In the genomic region with DNA sequence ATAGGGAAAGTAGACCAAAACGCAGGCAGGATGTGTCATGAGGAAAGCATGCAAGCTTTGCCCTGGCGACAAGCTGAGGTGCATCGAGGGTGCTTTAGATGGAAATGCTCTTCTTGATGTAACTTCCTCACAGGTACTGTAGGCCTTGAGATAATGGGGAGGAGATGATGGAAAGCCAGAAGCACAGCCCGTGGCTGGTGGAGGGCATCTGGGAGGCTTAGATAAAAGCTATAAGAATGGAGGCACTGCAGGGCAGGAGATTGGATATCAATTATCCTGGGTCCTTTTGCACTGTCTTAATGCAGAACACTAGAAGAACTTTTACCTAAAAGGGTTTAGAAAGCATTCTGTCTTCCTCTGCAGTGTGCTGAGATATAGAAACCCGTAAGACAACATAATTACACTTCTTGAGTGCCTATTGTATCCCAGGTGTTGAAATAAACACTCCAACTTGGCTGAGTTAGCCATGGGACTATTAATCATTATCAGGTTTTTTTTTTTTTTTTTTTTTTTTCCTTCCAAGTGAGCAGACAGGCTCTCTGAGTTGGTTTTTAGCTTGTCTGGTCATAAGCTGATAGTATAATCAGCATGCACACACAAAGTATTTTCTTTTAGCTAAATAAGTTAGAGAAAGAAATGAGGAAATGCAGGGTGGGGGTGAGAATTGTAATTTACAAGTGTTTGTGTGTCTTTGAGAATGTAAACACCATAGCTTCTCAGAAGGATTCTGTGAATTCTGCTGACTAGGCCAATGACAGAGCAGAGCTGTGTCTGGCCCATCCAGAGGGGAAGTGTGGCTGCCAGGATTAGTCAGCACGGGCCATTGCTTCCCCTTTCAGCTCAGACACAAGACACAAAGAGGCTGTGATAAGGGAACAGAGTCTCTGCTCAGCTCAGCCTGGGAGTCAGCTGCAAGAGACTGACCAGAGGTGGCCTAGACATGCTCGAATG, we compare ENCODE assay signal across 7 mouse cellular contexts.
DNase-seq lines count a peak whose midpoint lies in the region; ATAC-seq and TF ChIP-seq lines count a peak whose summit lies in the region.

No protein-coding gene starts in this region.

- peaks cover 6% of the 10 kb centered on the region for H3K4me1 ChIP-seq in cortical plate, adult 2 months (ENCODE audit: control insufficient read depth, insufficient read depth, low read length)
- peaks cover 31% of the 10 kb centered on the region for H3K4me1 ChIP-seq in hindbrain, embryonic 15.5 days (replicated peaks)
- peaks cover 61% of the 10 kb centered on the region for H3K4me1 ChIP-seq in megakaryocyte, embryonic 14.5 days

- 0 out of 2 replicates have a peak overlapping the region, but pooled peaks have one; percentile 21 for H3K27ac ChIP-seq in cortical plate, adult 2 months (ENCODE audit: insufficient read depth, low read length)
- no peak overlapping the region for H3K27ac ChIP-seq in gastrocnemius, adult 2 months
- H3K27ac ChIP-seq in hindbrain, embryonic 15.5 days (replicated peaks): no peak overlapping the region; the same call in 1 of the 2 replicates

- no peaks in the 10 kb centered on the region for H3K9me3 ChIP-seq in hindbrain, embryonic 15.5 days
- no peaks in the 10 kb centered on the region for H3K9me3 ChIP-seq in megakaryocyte, embryonic 14.5 days

- H3K4me2 ChIP-seq in hindbrain, embryonic 15.5 days: no peak overlapping the region

- TF ChIP-seq CTCF in cortical plate, adult 2 months (IDR thresholded peaks at IDR 0.05; ENCODE audit: extremely low read depth, insufficient read depth, low read length): no peak
- no peak for TF ChIP-seq CTCF in gastrocnemius, adult 2 months (IDR thresholded peaks at IDR 0.05)

- H3K4me3 ChIP-seq in cortical plate, adult 2 months (ENCODE audit: insufficient read depth, low read length): no peak overlapping the region
- no peak overlapping the region for H3K4me3 ChIP-seq in gastrocnemius, adult 2 months
- no peak overlapping the region for H3K4me3 ChIP-seq in hindbrain, embryonic 15.5 days
- peak overlapping the region; percentile 78 for H3K4me3 ChIP-seq in megakaryocyte, embryonic 14.5 days (replicated peaks)

- H3K9ac ChIP-seq in hindbrain, embryonic 15.5 days: no peak overlapping the region

- 51% methylated on average over 7 of the region's 7 CpGs for WGBS in hindbrain, embryonic 15.5 days

- peak; percentile 55 for DNase-seq in adrenal gland, postnatal 10 days
- peak; percentile 48 for DNase-seq in gastrocnemius, adult 2 months
- DNase-seq in left cerebral cortex, postnatal 14 days (ENCODE audit: low spot score in 2 of 2): peak; percentile 66 to 70
- DNase-seq in right cerebral cortex, postnatal 25 days: peak; percentile 64

- no peaks in the 10 kb centered on the region for H3K27me3 ChIP-seq in hindbrain, embryonic 15.5 days
- no peaks in the 10 kb centered on the region for H3K27me3 ChIP-seq in megakaryocyte, embryonic 14.5 days (replicated peaks)

- H3K36me3 ChIP-seq in hindbrain, embryonic 15.5 days: no peaks in the 10 kb centered on the region
- H3K36me3 ChIP-seq in megakaryocyte, embryonic 14.5 days (replicated peaks; ENCODE audit: low read length): no peaks in the 10 kb centered on the region

- ATAC-seq in hindbrain, embryonic 15.5 days (ENCODE audit: low FRiP score, low read depth): peak; percentile 87

- intact Hi-C loops in gastrocnemius, adult 2 months (cut with DNase I): no loop called here
- intact Hi-C loops in left cerebral cortex, postnatal 14 days (cut with DNase I): no loop called here

- no peak for TF ChIP-seq POLR2A in cortical plate, adult 2 months (IDR thresholded peaks at IDR 0.05; ENCODE audit: extremely low read depth, insufficient read depth, low read length)
